Mouse (Mus musculus): ENCODE results near the gene Irak1bp1. TPM values are rescaled to one million over a fixed set of nuclear protein-coding genes. Genes with fewer than 3 reads are reported as not detected.

The Irak1bp1 gene
- polyA plus RNA-seq, 1 experiment, result 20.9 TPM

GRCm38 (mm10) chr9:82867698-82868097 is 38.4 kb downstream of the Irak1bp1 start:
- DNase-seq (ENCODE audit: extremely low spot score in 1 of 2, low spot score in 1 of 2), result no peak

DNA sequence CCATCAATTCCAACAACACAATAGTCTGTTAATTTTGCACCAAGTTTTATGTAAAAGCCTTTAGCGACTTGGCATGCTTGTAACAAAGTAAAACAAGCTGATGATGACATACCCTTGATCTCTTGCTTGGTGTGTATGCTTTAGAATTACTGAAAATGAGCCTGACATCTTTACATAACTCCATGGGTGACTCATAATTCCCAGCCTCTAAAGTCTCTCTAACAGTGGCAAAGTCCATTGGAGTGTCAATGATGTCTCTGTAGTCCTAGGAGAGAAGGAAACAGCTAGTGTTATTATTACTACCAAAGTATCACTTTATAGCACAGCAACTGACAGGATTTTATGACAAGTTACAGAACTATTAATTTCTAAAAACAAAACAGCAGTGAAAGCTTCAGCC is 47.7 kb downstream of the Irak1bp1 start:
- DNase-seq (ENCODE audit: extremely low spot score in 1 of 2, low spot score in 1 of 2), result no peak

DNA sequence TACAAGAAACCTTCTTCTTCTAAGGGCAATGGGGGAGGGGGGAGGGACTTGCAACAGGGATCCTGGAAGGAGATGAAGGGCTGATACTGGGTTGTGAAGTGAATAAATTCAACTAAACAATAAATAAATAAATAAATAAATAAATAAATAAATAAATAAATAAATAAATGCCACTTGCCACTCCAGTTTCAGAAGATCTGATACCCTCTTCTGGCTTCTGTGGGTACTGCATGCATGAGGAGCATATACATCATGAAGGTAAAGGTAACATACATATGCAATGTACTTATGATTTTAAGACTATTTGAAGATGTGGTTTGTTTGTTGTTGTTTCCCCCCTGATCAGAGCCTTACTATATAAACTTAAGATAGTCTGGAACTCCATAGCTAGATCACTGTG is 54.8 kb downstream of the Irak1bp1 start:
- no peak for DNase-seq (ENCODE audit: extremely low spot score in 1 of 2, low spot score in 1 of 2)

DNA sequence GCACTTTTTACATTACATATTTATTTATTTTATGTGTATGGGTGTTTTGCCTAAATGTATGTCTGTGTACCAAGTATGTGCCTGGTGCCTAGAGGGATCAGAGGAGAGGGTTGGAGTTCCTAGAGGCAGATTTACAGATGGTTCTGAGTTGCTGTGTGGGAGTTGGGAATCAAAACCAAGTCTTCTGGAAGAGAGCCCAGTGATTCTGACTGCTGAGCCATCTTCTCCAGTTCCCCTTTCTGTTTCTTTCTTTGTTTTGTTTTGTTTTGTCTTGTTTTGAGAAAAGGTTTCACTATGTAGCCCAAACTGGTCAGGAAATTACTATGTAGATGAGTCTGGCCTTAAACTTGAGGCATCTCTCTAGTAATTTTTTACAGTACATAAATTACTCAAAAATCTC is 59.3 kb downstream of the Irak1bp1 start:
- peak in 1 of 2 experiments; percentile 72 for DNase-seq (ENCODE audit: extremely low spot score in 1 of 2, low spot score in 1 of 2)

Other genes with a start within 250 kb of the Irak1bp1 start
- gene Phip, start 146.0 kb downstream of the Irak1bp1 start, polyA plus RNA-seq (2012; rRNA removed), result 18.3 and 18.9 TPM in 2 replicates